Mouse (Mus musculus) heart, adult 2 months (tissue): ENCODE data around the gene H60c. TPM values are rescaled to one million over a fixed set of nuclear protein-coding genes. Genes with fewer than 3 reads are reported as not detected.

Experiments used
- DNase-seq, 2 experiments: peaks; one replicate each; pipeline ENCODE4 v3.0.0; 2021
- H3K27ac ChIP-seq: fragments of 200-600 bp; 2 replicates; pipeline ENCODE4 v1.8.1; 2022
- H3K27me3 ChIP-seq: fragments of 200-500 bp; 2 replicates; pipeline ENCODE4 v1.6.1; 2012; ENCODE audit warnings: mild to moderate bottlenecking, low read length, inconsistent platforms, mixed read lengths; ENCODE audit not compliant: control insufficient read depth, insufficient read depth
- H3K36me3 ChIP-seq: fragments of 200-500 bp; 2 replicates; pipeline ENCODE4 v1.6.1; 2012; ENCODE audit warnings: low read length, inconsistent platforms; ENCODE audit not compliant: control insufficient read depth, insufficient read depth
- H3K4me1 ChIP-seq: fragments of 200-500 bp; 2 replicates; pipeline ENCODE4 v1.6.1; 2011; ENCODE audit warnings: low read length; ENCODE audit not compliant: control insufficient read depth, insufficient read depth
- H3K4me3 ChIP-seq: fragments of 200-600 bp; 2 replicates; pipeline ENCODE4 v1.8.1; 2022
- H3K79me2 ChIP-seq: fragments of 200-500 bp; replicated peaks from 2 replicates; pipeline ENCODE4 v1.6.1; 2012; ENCODE audit warnings: mild to moderate bottlenecking, inconsistent platforms, low read length, moderate library complexity, mixed read lengths; ENCODE audit not compliant: control insufficient read depth, insufficient read depth
- H3K9ac ChIP-seq: fragments of 200-500 bp; 2 replicates; pipeline ENCODE4 v1.6.1; 2012; ENCODE audit warnings: low read depth, mild to moderate bottlenecking, control low read depth, inconsistent platforms, low read length, mixed read lengths
- CTCF ChIP-seq: fragments of 200-600 bp; IDR thresholded peaks from 2 replicates; pipeline ENCODE4 v1.8.1; 2022; ENCODE audit warnings: antibody characterized with exemption, mild to moderate bottlenecking, moderate library complexity
- EP300 ChIP-seq: fragments of 200-500 bp; IDR thresholded peaks from 2 replicates; pipeline ENCODE4 v1.6.1; 2011; ENCODE audit warnings: low read depth, low read length, control low read depth; ENCODE audit not compliant: insufficient read depth
- POLR2A ChIP-seq: fragments of 200-500 bp; IDR thresholded peaks from 2 replicates; pipeline ENCODE4 v1.6.1; 2011; ENCODE audit warnings: mild to moderate bottlenecking, low read depth, low read length, control low read depth; ENCODE audit not compliant: insufficient read depth
- WGBS: fragments of 180-500 bp; shearing (Covaris S2); methylation state at CpG from one replicate; pipeline ENCODE4 v1.1.7; 2018; 5-methylcytosine and 5-hydroxymethylcytosine counted together
- intact Hi-C: fragments of 180-260 bp; cut with DNase I; formaldehyde crosslinking; loops from one replicate; pipeline ENCODE4 v1.15.1; 2025
- polyA plus RNA-seq: library from polyadenylated mRNA; depleted of rRNA; stranded (reverse); fragments of >200 nt; gene quantifications from 2 replicates; pipeline ENCODE4 v1.2.3, GENCODE M21; 2012; rRNA removed
- total RNA-seq, 2 experiments: library from RNA; stranded (reverse); gene quantifications; 2 replicates each; pipeline ENCODE4 v1.2.3; 2021

H60c gene
- total and polyA plus RNA-seq, 3 experiments: not detected

- Histone ChIP-seq H3K36me3 (no peaks in the 10 kb centered on the region), H3K9ac (no peak overlapping the region), H3K79me2 (no peaks in the 10 kb centered on the region), H3K4me3 (no peak overlapping the region), H3K27ac (no peak overlapping the region), H3K27me3 (no peaks in the 10 kb centered on the region), H3K4me1 (peaks cover 3% of the 10 kb centered on the region; the same call in 1 of the 2 replicates)
- 39% methylated on average over 5 of the region's 5 CpGs for WGBS
- TF ChIP-seq POLR2A: no peak
- TF ChIP-seq CTCF: no peak
- TF ChIP-seq EP300: no peak
- intact Hi-C loops: no loop called here
- DNase-seq: peak; percentile 22 to 23
These were observed 30.8 kb downstream of the H60c start for GRCm38 (mm10) chr10:3236638-3237270.

GRCm38 (mm10) chr10:3228447-3229195, 39.0 kb downstream of the H60c start:
- no peak overlapping the region for H3K9ac ChIP-seq
- H3K79me2 ChIP-seq: no peaks in the 10 kb centered on the region
- intact Hi-C loops: no loop called here
- H3K27me3 ChIP-seq: no peaks in the 10 kb centered on the region
- no peak for TF ChIP-seq POLR2A
- no peak for TF ChIP-seq CTCF
- TF ChIP-seq EP300: no peak
- no peaks in the 10 kb centered on the region for H3K4me1 ChIP-seq
- no peak overlapping the region for H3K27ac ChIP-seq
- no peak for DNase-seq
- no peaks in the 10 kb centered on the region for H3K36me3 ChIP-seq
- H3K4me3 ChIP-seq: no peak overlapping the region
- 70% methylated on average over 2 of the region's 2 CpGs for WGBS

Other genes with a start within 250 kb of the H60c start
- gene Ppp1r14c, start 98.3 kb upstream of the H60c start, total RNA-seq: 100 to 1,000 TPM; 156 to 164 TPM
- gene Ppp1r14c, start 98.3 kb upstream of the H60c start, polyA plus RNA-seq: 90.7 and 107 TPM in 2 replicates